Mouse (Mus musculus): ENCODE data around the gene Cd83.

DNA sequence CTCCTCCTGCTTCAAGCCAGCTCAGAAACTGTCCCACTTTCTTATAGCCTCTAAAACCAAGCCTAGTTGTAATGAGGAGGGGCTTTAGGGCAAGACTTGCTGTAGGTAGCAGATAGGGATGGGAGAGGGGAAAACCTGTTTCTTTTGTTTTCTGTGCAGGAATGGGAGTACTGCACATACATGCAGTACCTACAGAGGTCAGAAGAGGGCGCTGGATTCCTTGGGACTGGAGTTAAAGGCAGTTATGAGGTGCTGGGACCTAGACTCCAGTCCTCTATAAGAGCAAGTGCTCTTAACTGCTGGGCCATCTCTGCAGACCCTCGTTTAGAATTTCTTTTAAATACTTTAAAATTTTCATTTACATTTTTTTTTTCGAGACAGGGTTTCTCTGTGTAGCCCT is 41.9 kb upstream of the Cd83 start:
- TF ChIP-seq GATA1 (IDR thresholded peaks at IDR 0.05; ENCODE audit: borderline replicate concordance, low read length) (no peak), FLI1 (IDR thresholded peaks at IDR 0.05; ENCODE audit: low read length) (no peak)

Data from megakaryocyte, embryonic 14.5 days (primary cell).